Mouse (Mus musculus): ENCODE results near the gene Fam133b.

GRCm38 (mm10) chr5:3571266-3571665, 27.6 kb downstream of the Fam133b start, which contains the start of gene 1700109H08Rik:
- TF ChIP-seq GATA1 (IDR thresholded peaks at IDR 0.05; ENCODE audit: borderline replicate concordance, low read length) (no peak), FLI1 (IDR thresholded peaks at IDR 0.05; ENCODE audit: low read length) (no peak)
